Mouse (Mus musculus) cortical plate, adult 2 months (tissue): Measurements from ENCODE around the gene St14.

Experiments used
- CTCF ChIP-seq: fragments of 200-500 bp; IDR thresholded peaks from 2 replicates; pipeline ENCODE4 v1.5.1; 2011; ENCODE audit warnings: mild to moderate bottlenecking, control low read depth, low read length; ENCODE audit not compliant: insufficient read depth; ENCODE audit errors: extremely low read depth
- POLR2A ChIP-seq: fragments of 200-500 bp; IDR thresholded peaks from 2 replicates; pipeline ENCODE4 v1.6.1; 2011; ENCODE audit warnings: mild to moderate bottlenecking, low read length, control low read depth; ENCODE audit not compliant: insufficient read depth; ENCODE audit errors: extremely low read depth

- TF ChIP-seq CTCF: no peak
- no peak for TF ChIP-seq POLR2A
Measured at GRCm38 (mm10) chr9:31176379-31177130, 44.9 kb upstream of the St14 start.
